Mouse (Mus musculus) hindbrain, embryonic 13.5 days (tissue): ENCODE data around the gene Cela1. TPM values are rescaled to one million over a fixed set of nuclear protein-coding genes. Genes with fewer than 3 reads are reported as not detected.

Source experiments
- ATAC-seq: fragments of 200-750 bp; cut with Nextera tagmentation; 2 replicates; pipeline ENCODE4 v1.8.0; 2017; ENCODE audit warnings: moderate TSS enrichment; ENCODE audit not compliant: low FRiP score
- H3K27ac ChIP-seq: fragments of 300-500 bp; sonication (generic); 2 replicates; pipeline ENCODE4 v1.5.1; 2015; ENCODE audit warnings: inconsistent platforms, mild to moderate bottlenecking, moderate library complexity
- H3K27me3 ChIP-seq: fragments of 300-500 bp; sonication (generic); 2 replicates; pipeline ENCODE4 v1.6.1; 2015; ENCODE audit warnings: mild to moderate bottlenecking, inconsistent platforms
- H3K36me3 ChIP-seq: fragments of 300-500 bp; sonication (generic); 2 replicates; pipeline ENCODE4 v1.6.1; 2015; ENCODE audit warnings: mild to moderate bottlenecking, inconsistent platforms
- H3K4me1 ChIP-seq: fragments of 300-500 bp; sonication (generic); replicated peaks from 2 replicates; pipeline ENCODE4 v1.6.1; 2015; ENCODE audit warnings: inconsistent platforms
- H3K4me2 ChIP-seq: fragments of 300-500 bp; sonication (generic); 2 replicates; pipeline ENCODE4 v1.6.1; 2015; ENCODE audit warnings: inconsistent platforms, mild to moderate bottlenecking, moderate library complexity
- H3K4me3 ChIP-seq: fragments of 300-500 bp; sonication (generic); 2 replicates; pipeline ENCODE4 v1.5.1; 2015; ENCODE audit warnings: mild to moderate bottlenecking, inconsistent platforms
- H3K9ac ChIP-seq: fragments of 300-500 bp; sonication (generic); 2 replicates; pipeline ENCODE4 v1.6.1; 2015; ENCODE audit warnings: mild to moderate bottlenecking, inconsistent platforms
- H3K9me3 ChIP-seq: fragments of 300-500 bp; sonication (generic); 2 replicates; pipeline ENCODE4 v1.6.1; 2016; ENCODE audit warnings: inconsistent platforms
- WGBS: fragments of 180-500 bp; shearing (Covaris S2); methylation state at CpG from one replicate; pipeline ENCODE4 v1.1.7; 2015; 5-methylcytosine and 5-hydroxymethylcytosine counted together
- polyA plus RNA-seq: library from polyadenylated mRNA; unstranded; fragments of >200 nt; fragmentation: Nextera tagmentation; extraction: Ambion mirVana; gene quantifications from 2 replicates; pipeline ENCODE4 v1.2.1, GENCODE M21; 2015

Gene Cela1
- polyA plus RNA-seq, 1 experiment from 2014 or later, result 1.4 TPM

- Histone ChIP-seq H3K27ac (no peak overlapping the region), H3K4me1 (no peaks in the 10 kb centered on the region; the same call in 1 of the 2 replicates), H3K27me3 (peaks cover 12% of the 10 kb centered on the region; the same call in 1 of the 2 replicates), H3K9me3 (no peaks in the 10 kb centered on the region), H3K4me2 (no peak overlapping the region), H3K4me3 (no peak overlapping the region), H3K9ac (no peak overlapping the region), H3K36me3 (no peaks in the 10 kb centered on the region)
- 62% methylated on average over 3 of the region's 3 CpGs for WGBS
- no peak for ATAC-seq
These were observed 7.3 kb downstream of the Cela1 start for GRCm38 (mm10) chr15:100680381-100680780.

- no peak overlapping the region for H3K9ac ChIP-seq
- no peak overlapping the region for H3K27ac ChIP-seq
- H3K9me3 ChIP-seq, result no peaks in the 10 kb centered on the region
- H3K4me1 ChIP-seq, result peaks cover under 1% of the 10 kb centered on the region; the same call in 1 of the 2 replicates
- no peak for ATAC-seq
- WGBS, result 92% methylated on average over 14 of the region's 14 CpGs
- H3K4me2 ChIP-seq, result no peak overlapping the region
- H3K36me3 ChIP-seq, result no peaks in the 10 kb centered on the region
- H3K4me3 ChIP-seq, result no peak overlapping the region
- H3K27me3 ChIP-seq, result 0 out of 2 replicates have a peak, but pooled peaks cover 2% of the 10 kb centered on the region
These were observed 8.7 kb downstream of the Cela1 start for GRCm38 (mm10) chr15:100679005-100679404.

DNA sequence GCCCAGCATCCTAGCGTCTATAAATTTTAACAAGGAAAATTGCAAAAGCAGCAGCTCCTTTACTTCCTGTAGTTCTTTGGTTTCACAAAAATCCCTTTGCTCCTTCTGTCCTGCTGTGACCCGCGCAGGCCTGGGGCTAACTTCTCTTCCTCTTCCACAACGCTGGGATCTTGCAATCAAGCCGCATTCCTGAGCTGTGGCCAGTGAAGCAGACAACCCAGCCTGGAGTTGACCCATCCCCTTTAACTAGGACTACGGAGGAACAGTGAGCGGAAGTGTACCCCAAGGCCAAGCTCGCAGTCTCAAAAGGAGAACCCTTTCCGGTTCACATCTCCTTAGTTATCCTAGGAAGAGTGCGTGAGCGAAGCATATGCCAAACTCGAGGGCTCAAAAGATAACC, 9.1 kb downstream of the Cela1 start:
- H3K4me3 ChIP-seq, result no peak overlapping the region
- no peaks in the 10 kb centered on the region for H3K9me3 ChIP-seq
- no peaks in the 10 kb centered on the region for H3K36me3 ChIP-seq
- no peak overlapping the region for H3K4me2 ChIP-seq
- 0 out of 2 replicates have a peak, but pooled peaks cover 2% of the 10 kb centered on the region for H3K27me3 ChIP-seq
- no peak overlapping the region for H3K9ac ChIP-seq
- H3K4me1 ChIP-seq, result peaks cover 3% of the 10 kb centered on the region; the same call in 1 of the 2 replicates
- no peak for ATAC-seq
- 83% methylated on average over 12 of the region's 12 CpGs for WGBS
- no peak overlapping the region for H3K27ac ChIP-seq

DNA sequence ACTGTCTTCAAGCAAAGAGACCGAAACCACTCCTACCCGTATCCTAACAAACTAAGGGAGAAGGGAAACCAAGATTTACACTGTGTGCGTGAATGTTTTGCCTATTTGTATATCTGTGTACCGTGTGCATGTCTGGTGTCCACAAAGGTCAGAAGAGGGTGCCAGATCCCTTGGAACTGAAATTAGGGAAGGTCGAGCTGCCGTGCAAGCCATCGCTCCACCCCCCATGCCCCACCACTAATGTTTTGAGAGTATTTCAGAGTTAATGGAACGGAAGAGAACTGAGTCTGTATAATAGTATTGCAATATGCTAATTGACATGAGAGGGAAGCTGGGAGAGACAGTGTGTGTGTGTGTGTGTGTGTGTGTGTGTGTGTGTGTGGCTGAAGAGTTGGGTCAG, 10.0 kb downstream of the Cela1 start:
- Histone ChIP-seq H3K4me1 (peaks cover 3% of the 10 kb centered on the region; the same call in 1 of the 2 replicates), H3K27me3 (0 out of 2 replicates have a peak, but pooled peaks cover 2% of the 10 kb centered on the region), H3K9me3 (no peaks in the 10 kb centered on the region), H3K27ac (no peak overlapping the region), H3K9ac (no peak overlapping the region), H3K4me3 (no peak overlapping the region), H3K36me3 (no peaks in the 10 kb centered on the region), H3K4me2 (no peak overlapping the region)
- ATAC-seq, result no peak
- 79% methylated on average over 8 of the region's 8 CpGs for WGBS

DNA sequence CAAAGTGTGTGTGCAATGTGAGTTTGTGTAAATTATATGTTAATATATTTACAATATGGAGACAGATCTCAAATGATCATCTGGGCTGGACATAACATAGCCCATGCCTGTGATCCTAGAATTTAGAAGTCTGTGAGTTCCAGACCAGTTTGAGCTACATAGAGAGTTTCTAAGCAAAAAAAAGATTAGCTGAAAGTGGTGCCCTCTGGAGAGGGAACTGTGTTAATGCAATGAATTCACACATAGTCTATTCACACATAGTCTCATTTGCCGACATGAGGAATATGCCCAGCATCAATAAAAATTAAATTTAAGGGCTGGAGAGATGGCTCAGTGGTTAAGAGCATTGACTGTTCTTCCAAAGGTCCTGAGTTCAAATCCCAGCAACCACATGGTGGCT, 11.2 kb downstream of the Cela1 start:
- no peak overlapping the region for H3K4me3 ChIP-seq
- H3K4me2 ChIP-seq, result no peak overlapping the region
- ATAC-seq, result no peak
- no peaks in the 10 kb centered on the region for H3K36me3 ChIP-seq
- no peak overlapping the region for H3K9ac ChIP-seq
- no peak overlapping the region for H3K27ac ChIP-seq
- H3K4me1 ChIP-seq, result peaks cover 3% of the 10 kb centered on the region; the same call in 1 of the 2 replicates
- H3K9me3 ChIP-seq, result no peaks in the 10 kb centered on the region
- 0 out of 2 replicates have a peak, but pooled peaks cover 2% of the 10 kb centered on the region for H3K27me3 ChIP-seq
- 86% methylated on average over 1 of the region's 1 CpGs for WGBS

- Histone ChIP-seq H3K27me3 (no peaks in the 10 kb centered on the region), H3K4me1 (peaks cover 3% of the 10 kb centered on the region; the same call in 1 of the 2 replicates), H3K36me3 (no peaks in the 10 kb centered on the region), H3K9me3 (no peaks in the 10 kb centered on the region), H3K27ac (no peak overlapping the region), H3K4me3 (no peak overlapping the region), H3K4me2 (no peak overlapping the region), H3K9ac (no peak overlapping the region)
- WGBS, result 70% methylated on average over 3 of the region's 3 CpGs
- no peak for ATAC-seq
These were observed 12.2 kb downstream of the Cela1 start for GRCm38 (mm10) chr15:100675486-100675885.

DNA sequence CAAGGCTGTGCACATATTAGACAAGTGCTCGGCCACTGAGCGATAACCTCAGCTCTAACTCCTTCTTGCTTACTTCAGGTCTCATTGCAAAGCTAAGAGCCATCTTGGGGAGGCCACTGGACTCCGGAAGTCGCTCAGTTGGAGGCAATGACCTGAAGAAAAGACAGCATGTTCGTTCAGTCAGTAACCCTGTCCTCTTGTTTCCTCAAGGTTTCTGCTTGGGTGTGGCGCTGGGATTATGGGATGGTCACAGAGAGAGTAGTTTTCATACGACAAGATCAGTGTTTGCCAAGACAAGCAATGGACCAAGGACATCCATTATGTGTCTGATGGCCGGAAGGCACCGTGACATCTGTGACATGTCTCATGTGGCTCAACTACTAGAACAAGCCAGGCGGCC, 13.2 kb downstream of the Cela1 start:
- H3K9ac ChIP-seq, result no peak overlapping the region
- no peak for ATAC-seq
- no peak overlapping the region for H3K27ac ChIP-seq
- no peaks in the 10 kb centered on the region for H3K36me3 ChIP-seq
- no peak overlapping the region for H3K4me2 ChIP-seq
- H3K9me3 ChIP-seq, result no peaks in the 10 kb centered on the region
- 90% methylated on average over 10 of the region's 10 CpGs for WGBS
- no peaks in the 10 kb centered on the region for H3K27me3 ChIP-seq
- no peak overlapping the region for H3K4me3 ChIP-seq
- H3K4me1 ChIP-seq, result 0 out of 2 replicates have a peak, but pooled peaks cover 3% of the 10 kb centered on the region

- H3K27me3 ChIP-seq, result no peaks in the 10 kb centered on the region
- H3K9me3 ChIP-seq, result no peaks in the 10 kb centered on the region
- ATAC-seq, result no peak
- no peaks in the 10 kb centered on the region for H3K36me3 ChIP-seq
- WGBS, result 42% methylated on average over 12 of the region's 12 CpGs
- no peak overlapping the region for H3K27ac ChIP-seq
- H3K4me1 ChIP-seq, result 0 out of 2 replicates have a peak, but pooled peaks cover 3% of the 10 kb centered on the region
- H3K4me2 ChIP-seq, result no peak overlapping the region
- no peak overlapping the region for H3K4me3 ChIP-seq
- no peak overlapping the region for H3K9ac ChIP-seq
These were observed 13.9 kb downstream of the Cela1 start for GRCm38 (mm10) chr15:100673585-100674391.

GRCm38 (mm10) chr15:100670833-100671232, 16.9 kb downstream of the Cela1 start:
- no peak overlapping the region for H3K9ac ChIP-seq
- no peak for ATAC-seq
- H3K9me3 ChIP-seq, result no peaks in the 10 kb centered on the region
- no peak overlapping the region for H3K4me2 ChIP-seq
- 73% methylated on average over 5 of the region's 5 CpGs for WGBS
- H3K36me3 ChIP-seq, result no peaks in the 10 kb centered on the region
- no peak overlapping the region for H3K27ac ChIP-seq
- no peak overlapping the region for H3K4me3 ChIP-seq
- peaks cover 9% of the 10 kb centered on the region; the same call in 1 of the 2 replicates for H3K27me3 ChIP-seq
- peaks cover 8% of the 10 kb centered on the region for H3K4me1 ChIP-seq

DNA sequence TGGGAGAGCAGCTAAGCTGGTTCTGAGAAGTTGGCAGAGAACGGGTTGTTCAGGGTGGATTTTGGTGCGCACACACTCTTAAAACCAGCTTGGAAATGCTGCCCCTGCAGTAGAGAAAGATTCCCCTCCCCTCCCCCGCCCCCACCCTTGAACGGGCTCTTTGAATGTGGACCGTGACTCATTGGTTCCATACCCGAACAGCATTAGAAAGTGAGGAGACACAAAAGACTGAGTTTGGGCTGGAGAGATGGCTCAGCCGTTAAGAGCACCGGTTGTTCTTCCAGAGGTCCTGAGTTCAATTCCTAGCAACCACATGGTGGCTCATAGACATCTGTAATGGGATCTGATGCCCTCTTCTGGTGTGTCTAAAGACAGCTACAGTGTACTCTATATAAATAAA, 17.7 kb downstream of the Cela1 start:
- peaks cover 9% of the 10 kb centered on the region; the same call in 1 of the 2 replicates for H3K27me3 ChIP-seq
- no peak for ATAC-seq
- no peak overlapping the region for H3K4me3 ChIP-seq
- no peaks in the 10 kb centered on the region for H3K9me3 ChIP-seq
- H3K9ac ChIP-seq, result no peak overlapping the region
- peaks cover 13% of the 10 kb centered on the region for H3K4me1 ChIP-seq
- H3K4me2 ChIP-seq, result no peak overlapping the region
- H3K36me3 ChIP-seq, result no peaks in the 10 kb centered on the region
- WGBS, result 70% methylated on average over 8 of the region's 8 CpGs
- no peak overlapping the region for H3K27ac ChIP-seq

DNA sequence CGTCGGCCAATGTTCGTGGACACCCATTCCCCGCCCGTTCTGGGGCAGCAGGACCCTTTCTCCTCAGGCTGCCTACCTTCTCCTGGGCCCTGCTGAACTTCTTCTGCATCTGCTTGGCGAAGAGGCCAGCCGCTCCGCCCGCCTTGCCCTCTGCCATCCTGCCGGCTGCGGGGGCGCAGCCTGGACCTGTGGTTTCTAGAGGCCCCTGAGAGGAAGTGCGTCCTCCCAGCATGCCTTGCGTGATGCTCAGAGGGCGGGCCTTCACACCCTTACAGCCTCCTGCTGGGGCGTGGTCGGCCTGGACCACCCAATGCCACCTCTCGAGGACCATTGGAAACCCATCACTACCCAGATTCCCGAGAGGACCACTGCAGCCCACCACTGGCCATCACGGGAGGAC, 18.4 kb downstream of the Cela1 start, which contains the start of gene Bin2:
Bin2 (minus strand) TSS at position 217 of the 400 bp plus-strand sequence.
- H3K9me3 ChIP-seq, result no peaks in the 10 kb centered on the region
- no peak within 1 kb of the TSS for H3K4me2 ChIP-seq
- 95% methylated on average over 20 of the region's 20 CpGs for WGBS
- ATAC-seq, result no peak
- no peak within 1 kb of the TSS for H3K4me3 ChIP-seq
- no peak within 1 kb of the TSS for H3K27ac ChIP-seq
- H3K36me3 ChIP-seq, result no peaks in the 10 kb centered on the region
- peaks cover 9% of the 10 kb centered on the region; the same call in 1 of the 2 replicates for H3K27me3 ChIP-seq
- peaks cover 13% of the 10 kb centered on the region for H3K4me1 ChIP-seq
- H3K9ac ChIP-seq, result no peak within 1 kb of the TSS

DNA sequence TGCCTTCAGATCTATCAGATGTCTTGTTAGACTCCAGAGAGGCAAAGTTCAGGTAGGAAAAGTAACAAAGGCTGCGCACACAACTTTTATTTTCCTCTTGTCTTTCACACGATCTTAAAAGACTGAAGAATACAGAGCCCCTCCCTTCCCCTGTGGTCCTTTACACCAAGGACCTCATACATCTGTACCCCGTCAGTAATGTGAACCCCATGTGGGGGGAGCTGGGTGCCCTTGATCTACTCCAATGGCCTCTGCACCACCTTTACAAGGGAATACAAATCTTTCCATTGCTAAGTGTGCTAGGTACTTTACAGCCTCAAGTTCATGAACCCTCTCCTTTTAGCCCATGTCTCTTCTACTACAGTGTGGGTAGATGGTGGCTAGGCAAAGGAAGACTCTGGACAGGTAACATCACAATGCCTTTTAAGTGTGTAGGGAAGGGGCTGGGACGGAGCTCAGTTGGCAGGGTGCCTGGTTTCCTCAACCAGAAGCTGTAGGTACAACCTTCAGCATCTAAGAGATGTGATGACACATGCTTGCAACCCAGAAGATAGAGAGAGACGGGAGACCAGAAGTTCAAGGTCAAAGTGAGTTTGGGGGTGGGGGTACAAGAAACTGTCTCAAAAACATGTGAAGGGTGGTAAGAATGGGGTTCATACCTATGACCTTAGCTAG, 19.7 kb downstream of the Cela1 start:
- peaks cover 9% of the 10 kb centered on the region; the same call in 1 of the 2 replicates for H3K27me3 ChIP-seq
- 90% methylated on average over 5 of the region's 5 CpGs for WGBS
- no peak overlapping the region for H3K27ac ChIP-seq
- H3K36me3 ChIP-seq, result no peaks in the 10 kb centered on the region
- no peak for ATAC-seq
- no peaks in the 10 kb centered on the region for H3K9me3 ChIP-seq
- no peak overlapping the region for H3K4me3 ChIP-seq
- H3K4me1 ChIP-seq, result peaks cover 10% of the 10 kb centered on the region
- no peak overlapping the region for H3K9ac ChIP-seq
- H3K4me2 ChIP-seq, result no peak overlapping the region
